Mouse (Mus musculus): Measurements from ENCODE around the gene Clcf1. TPM values are rescaled to one million over a fixed set of nuclear protein-coding genes. Genes with fewer than 3 reads are reported as not detected.
A peak's percentile ranks its signal among the peaks of the same experiment; 100 is the strongest.

Clcf1 gene
- total and polyA plus RNA-seq, 3 experiments: 0.55 to 5.4 (median 1.0) TPM

DNA sequence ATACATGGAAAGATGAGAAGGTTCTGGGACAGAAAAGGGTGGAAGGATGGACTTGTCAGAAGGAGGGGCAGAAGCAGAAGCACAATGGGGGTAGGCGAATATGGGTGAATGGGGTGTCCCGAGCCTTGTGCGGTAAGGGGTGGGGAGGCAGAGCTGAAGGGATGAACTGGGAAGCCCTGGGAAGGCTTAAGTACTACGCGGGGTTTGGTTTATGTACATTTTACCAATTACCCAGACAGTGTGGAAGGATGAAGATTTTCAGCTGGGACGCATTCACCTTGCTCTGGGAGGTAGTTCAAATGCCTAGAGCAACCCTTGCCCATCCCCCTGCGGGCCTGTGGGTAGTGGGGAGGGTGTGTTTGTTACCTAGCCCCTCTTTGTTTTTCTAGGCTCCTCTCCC is 11.9 kb upstream of the Clcf1 start:
- TF ChIP-seq CTCF (IDR thresholded peaks at IDR 0.05): no peak
- TF ChIP-seq EP300 (IDR thresholded peaks at IDR 0.05; ENCODE audit: insufficient read depth, low read depth, low read length): no peak
- no peak for TF ChIP-seq POLR2A (IDR thresholded peaks at IDR 0.05; ENCODE audit: insufficient read depth, low read depth, low read length)
- Histone ChIP-seq H3K4me1 (ENCODE audit: control insufficient read depth, insufficient read depth, low read length) (peaks cover 10% of the 10 kb centered on the region), H3K4me3 (peak overlapping the region; percentile 76), H3K36me3 (ENCODE audit: control insufficient read depth, insufficient read depth, low read length) (no peaks in the 10 kb centered on the region), H3K27ac (peak overlapping the region; percentile 84), H3K27me3 (ENCODE audit: control insufficient read depth, insufficient read depth, low read length) (no peaks in the 10 kb centered on the region), H3K79me2 (replicated peaks; ENCODE audit: control insufficient read depth, insufficient read depth, low read length) (no peaks in the 10 kb centered on the region), H3K9ac (ENCODE audit: low read depth, low read length) (peak overlapping the region; percentile 74; the same call in 1 of the 2 replicates)
- no peak for DNase-seq
- intact Hi-C loops (cut with DNase I): loop anchor here (5.0 kb wide), 2 partner anchors 75 to 105 kb away; partner anchors contain the start of genes Aip, Cdk2ap2 and Pitpnm1
- 41% methylated on average over 7 of the region's 7 CpGs for WGBS

DNA sequence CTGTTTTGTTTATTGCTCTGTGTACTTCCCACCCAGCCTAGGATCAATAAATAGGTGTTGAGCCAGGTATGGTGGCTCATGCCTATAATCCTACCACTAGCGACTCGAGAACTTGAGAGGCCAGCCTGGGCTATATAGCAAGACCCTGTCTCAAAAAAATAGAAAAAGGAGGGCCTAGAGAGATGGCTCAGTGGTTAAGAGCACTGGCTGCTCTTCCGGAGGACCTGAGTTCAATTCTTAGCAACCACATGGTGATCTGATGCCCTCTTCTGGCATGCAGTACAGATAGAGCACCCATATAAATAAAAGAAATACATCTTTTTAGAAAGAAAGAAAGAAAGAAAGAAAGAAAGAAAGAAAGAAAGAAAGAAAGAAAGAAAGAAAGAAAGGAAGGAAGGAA is 10.9 kb upstream of the Clcf1 start:
- DNase-seq: no peak
- Histone ChIP-seq H3K27me3 (ENCODE audit: control insufficient read depth, insufficient read depth, low read length) (no peaks in the 10 kb centered on the region), H3K27ac (peak overlapping the region; percentile 47), H3K4me3 (no peak overlapping the region), H3K9ac (ENCODE audit: low read depth, low read length) (no peak overlapping the region), H3K36me3 (ENCODE audit: control insufficient read depth, insufficient read depth, low read length) (no peaks in the 10 kb centered on the region), H3K4me1 (ENCODE audit: control insufficient read depth, insufficient read depth, low read length) (peaks cover 10% of the 10 kb centered on the region), H3K79me2 (replicated peaks; ENCODE audit: control insufficient read depth, insufficient read depth, low read length) (no peaks in the 10 kb centered on the region)
- WGBS: 55% methylated on average over 3 of the region's 3 CpGs
- TF ChIP-seq EP300 (IDR thresholded peaks at IDR 0.05; ENCODE audit: insufficient read depth, low read depth, low read length) (no peak), CTCF (IDR thresholded peaks at IDR 0.05) (peak; percentile 35), POLR2A (IDR thresholded peaks at IDR 0.05; ENCODE audit: insufficient read depth, low read depth, low read length) (no peak)
- intact Hi-C loops (cut with DNase I): loop anchor here (5.0 kb wide), 2 partner anchors 76 to 106 kb away; partner anchors contain the start of genes Aip, Cdk2ap2 and Pitpnm1

GRCm38 (mm10) chr19:4203604-4204326 is 10.3 kb upstream of the Clcf1 start:
- WGBS: 27% methylated on average over 13 of the region's 13 CpGs
- Histone ChIP-seq H3K79me2 (replicated peaks; ENCODE audit: control insufficient read depth, insufficient read depth, low read length) (no peaks in the 10 kb centered on the region), H3K27me3 (ENCODE audit: control insufficient read depth, insufficient read depth, low read length) (no peaks in the 10 kb centered on the region), H3K36me3 (ENCODE audit: control insufficient read depth, insufficient read depth, low read length) (no peaks in the 10 kb centered on the region), H3K9ac (ENCODE audit: low read depth, low read length) (no peak overlapping the region), H3K4me1 (ENCODE audit: control insufficient read depth, insufficient read depth, low read length) (peaks cover 10% of the 10 kb centered on the region), H3K4me3 (no peak overlapping the region), H3K27ac (peak overlapping the region; percentile 61)
- intact Hi-C loops (cut with DNase I): loop anchor here (5.0 kb wide), 2 partner anchors 76 to 106 kb away; partner anchors contain the start of genes Aip, Cdk2ap2 and Pitpnm1
- 0 out of 2 replicates have a peak, but pooled peaks have one; percentile 18 for TF ChIP-seq POLR2A (IDR thresholded peaks at IDR 0.05; ENCODE audit: insufficient read depth, low read depth, low read length)
- no peak for TF ChIP-seq EP300 (IDR thresholded peaks at IDR 0.05; ENCODE audit: insufficient read depth, low read depth, low read length)
- DNase-seq: no peak

GRCm38 (mm10) chr19:4204889-4205288 is 9.1 kb upstream of the Clcf1 start:
- WGBS: 70% methylated on average over 4 of the region's 4 CpGs
- H3K79me2 ChIP-seq (replicated peaks; ENCODE audit: control insufficient read depth, insufficient read depth, low read length): no peaks in the 10 kb centered on the region

GRCm38 (mm10) chr19:4206971-4207370 is 7.1 kb upstream of the Clcf1 start:
- Histone ChIP-seq H3K9ac (ENCODE audit: low read depth, low read length) (no peak overlapping the region), H3K79me2 (replicated peaks; ENCODE audit: control insufficient read depth, insufficient read depth, low read length) (no peaks in the 10 kb centered on the region), H3K36me3 (ENCODE audit: control insufficient read depth, insufficient read depth, low read length) (no peaks in the 10 kb centered on the region), H3K4me3 (no peak overlapping the region), H3K4me1 (ENCODE audit: control insufficient read depth, insufficient read depth, low read length) (peaks cover 5% of the 10 kb centered on the region), H3K27ac (no peak overlapping the region), H3K27me3 (ENCODE audit: control insufficient read depth, insufficient read depth, low read length) (no peaks in the 10 kb centered on the region)
- intact Hi-C loops (cut with DNase I): loop anchor here (1.0 to 5.0 kb wide), 3 partner anchors 21 to 100 kb away; partner anchors contain the start of gene Grk2
- TF ChIP-seq EP300 (IDR thresholded peaks at IDR 0.05; ENCODE audit: insufficient read depth, low read depth, low read length) (peak; percentile 98), POLR2A (IDR thresholded peaks at IDR 0.05; ENCODE audit: insufficient read depth, low read depth, low read length) (no peak)
- peak; percentile 76 to 78 for DNase-seq
- WGBS: 4% methylated on average over 2 of the region's 2 CpGs

More at GRCm38 (mm10) chr19:4204889-4205288, 9.1 kb upstream of the Clcf1 start:
- H3K4me3 ChIP-seq: no peak overlapping the region
- intact Hi-C loops (cut with DNase I): loop anchor here (5.0 kb wide), 3 partner anchors 37 to 108 kb away; partner anchors contain the start of genes Aip, Cdk2ap2 and Pitpnm1
- peaks cover 10% of the 10 kb centered on the region for H3K4me1 ChIP-seq (ENCODE audit: control insufficient read depth, insufficient read depth, low read length)
- H3K27ac ChIP-seq: no peak overlapping the region
- TF ChIP-seq POLR2A (IDR thresholded peaks at IDR 0.05; ENCODE audit: insufficient read depth, low read depth, low read length) (no peak), CTCF (IDR thresholded peaks at IDR 0.05) (0 out of 2 replicates have a peak, but pooled peaks have one; percentile 10), EP300 (IDR thresholded peaks at IDR 0.05; ENCODE audit: insufficient read depth, low read depth, low read length) (no peak)
- no peaks in the 10 kb centered on the region for H3K27me3 ChIP-seq (ENCODE audit: control insufficient read depth, insufficient read depth, low read length)
- no peak for DNase-seq
- H3K36me3 ChIP-seq (ENCODE audit: control insufficient read depth, insufficient read depth, low read length): no peaks in the 10 kb centered on the region
- H3K9ac ChIP-seq (ENCODE audit: low read depth, low read length): no peak overlapping the region

- Histone ChIP-seq H3K9ac (ENCODE audit: low read depth, low read length) (no peak overlapping the region), H3K27me3 (ENCODE audit: control insufficient read depth, insufficient read depth, low read length) (no peaks in the 10 kb centered on the region), H3K4me3 (no peak overlapping the region), H3K4me1 (ENCODE audit: control insufficient read depth, insufficient read depth, low read length) (no peaks in the 10 kb centered on the region; the same call in 1 of the 2 replicates), H3K79me2 (replicated peaks; ENCODE audit: control insufficient read depth, insufficient read depth, low read length) (no peaks in the 10 kb centered on the region), H3K27ac (no peak overlapping the region), H3K36me3 (ENCODE audit: control insufficient read depth, insufficient read depth, low read length) (no peaks in the 10 kb centered on the region)
- intact Hi-C loops (cut with DNase I): loop anchor here (5.0 kb wide), 1 partner anchor 34 kb away; no protein-coding TSS in a partner anchor
- TF ChIP-seq POLR2A (IDR thresholded peaks at IDR 0.05; ENCODE audit: insufficient read depth, low read depth, low read length) (no peak), CTCF (IDR thresholded peaks at IDR 0.05) (no peak), EP300 (IDR thresholded peaks at IDR 0.05; ENCODE audit: insufficient read depth, low read depth, low read length) (no peak)
- 87% methylated on average over 5 of the region's 5 CpGs for WGBS
- no peak for DNase-seq
Observed at GRCm38 (mm10) chr19:4208563-4208962, 5.5 kb upstream of the Clcf1 start.
